In genomic region chr7:118115877-118116568, GRCm38 (mm10) we compare ENCODE assay signal across 8 mouse cellular contexts. TPM values are rescaled to one million over a fixed set of nuclear protein-coding genes. Genes with fewer than 3 reads are reported as not detected.
DNase-seq lines count a peak whose midpoint lies in the region; ATAC-seq and TF ChIP-seq lines count a peak whose summit lies in the region.

Gene Rps15a (minus strand): TSS chr7:118116188.

- H3K4me1 ChIP-seq in bone marrow macrophage, adult 2 months (ENCODE audit: control insufficient read depth, insufficient read depth, low read length) = peaks cover 47% of the 10 kb centered on the region
- peaks cover 10% of the 10 kb centered on the region for H3K4me1 ChIP-seq in embryonic fibroblast, embryonic 13.5 days (ENCODE audit: control insufficient read depth, insufficient read depth, low read length)
- peaks cover 21% of the 10 kb centered on the region for H3K4me1 ChIP-seq in kidney, embryonic 14.5 days (ENCODE audit: control insufficient read depth, insufficient read depth, low read length)
- peaks cover 37% of the 10 kb centered on the region for H3K4me1 ChIP-seq in limb, embryonic 15.5 days

- ATAC-seq in kidney, embryonic 14.5 days (ENCODE audit: low FRiP score, low TSS enrichment) = peak; percentile 81
- ATAC-seq in limb, embryonic 15.5 days (ENCODE audit: insufficient number of reproducible peaks, low FRiP score, low TSS enrichment, low read depth) = peak; percentile 82

- H3K9me3 ChIP-seq in kidney, embryonic 14.5 days (ENCODE audit: control insufficient read depth, low read length) = no peaks in the 10 kb centered on the region
- no peaks in the 10 kb centered on the region for H3K9me3 ChIP-seq in limb, embryonic 15.5 days

- under 1% methylated on average over 40 of the region's 40 CpGs for WGBS in kidney, embryonic 14.5 days
- under 1% methylated on average over 38 of the region's 40 CpGs for WGBS in limb, embryonic 15.5 days

- 0 out of 2 replicates have a peak, but pooled peaks have one; percentile 65 for TF ChIP-seq POLR2A in bone marrow macrophage, adult 2 months (IDR thresholded peaks at IDR 0.05; ENCODE audit: borderline replicate concordance, low read depth, low read length)
- TF ChIP-seq POLR2A in embryonic fibroblast, embryonic 13.5 days (IDR thresholded peaks at IDR 0.05; ENCODE audit: low read depth, low read length) = peak; percentile 99

- H3K27me3 ChIP-seq in kidney, embryonic 14.5 days (ENCODE audit: control insufficient read depth, insufficient read depth, low read length) = no peaks in the 10 kb centered on the region
- no peaks in the 10 kb centered on the region for H3K27me3 ChIP-seq in limb, embryonic 15.5 days

- peak; percentile 96 for DNase-seq in A20 (ENCODE audit: low read depth, low spot score)
- peak; percentile 93 to 94 for DNase-seq in heart, adult 9 months (ENCODE audit: low spot score in 2 of 2)
- DNase-seq in monocyte, adult 2 months (ENCODE audit: low read depth in 1 of 2, low spot score in 2 of 2) = peak; percentile 83 to 91
- DNase-seq in spleen, postnatal 36 days (ENCODE audit: low spot score in 2 of 2) = peak; percentile 92 to 96

- H3K4me3 ChIP-seq in bone marrow macrophage, adult 2 months (ENCODE audit: insufficient read depth, low read length) = peak within 1 kb of the TSS; percentile 83
- peak within 1 kb of the TSS; percentile 98 for H3K4me3 ChIP-seq in embryonic fibroblast, embryonic 13.5 days (ENCODE audit: insufficient read depth, low read length)
- peak within 1 kb of the TSS; percentile 92 for H3K4me3 ChIP-seq in kidney, embryonic 14.5 days (ENCODE audit: low read length)
- H3K4me3 ChIP-seq in limb, embryonic 15.5 days = peak within 1 kb of the TSS; percentile 92

- H3K9ac ChIP-seq in kidney, embryonic 14.5 days (ENCODE audit: low read depth, low read length) = peak within 1 kb of the TSS; percentile 98
- H3K9ac ChIP-seq in limb, embryonic 15.5 days = peak within 1 kb of the TSS; percentile 94

- H3K4me2 ChIP-seq in kidney, embryonic 14.5 days (replicated peaks; ENCODE audit: low read depth, low read length) = peak within 1 kb of the TSS; percentile 75
- H3K4me2 ChIP-seq in limb, embryonic 15.5 days = peak within 1 kb of the TSS; percentile 76

- H3K27ac ChIP-seq in bone marrow macrophage, adult 2 months (ENCODE audit: insufficient read depth, low read depth, low read length) = peak within 1 kb of the TSS; percentile 78
- H3K27ac ChIP-seq in embryonic fibroblast, embryonic 13.5 days (ENCODE audit: insufficient read depth, low read length) = peak within 1 kb of the TSS; percentile 64
- peak within 1 kb of the TSS; percentile 93 for H3K27ac ChIP-seq in kidney, embryonic 14.5 days (ENCODE audit: low read depth, low read length)
- peak within 1 kb of the TSS; percentile 93 for H3K27ac ChIP-seq in limb, embryonic 15.5 days

- peaks cover 68% of the 10 kb centered on the region for H3K36me3 ChIP-seq in kidney, embryonic 14.5 days (ENCODE audit: control insufficient read depth, insufficient read depth, low read length)
- peaks cover 69% of the 10 kb centered on the region for H3K36me3 ChIP-seq in limb, embryonic 15.5 days

- no peak for TF ChIP-seq CTCF in bone marrow macrophage, adult 2 months (IDR thresholded peaks at IDR 0.05; ENCODE audit: low read depth, low read length)
- TF ChIP-seq CTCF in embryonic fibroblast, embryonic 13.5 days (IDR thresholded peaks at IDR 0.05; ENCODE audit: borderline replicate concordance, insufficient read depth, low read length) = no peak

RNA-seq across cellular contexts. Expression of gene Rps15a, which starts in this region (rescaled TPM):
- polyA plus RNA-seq in bone marrow macrophage, adult 2 months (2012; ENCODE audit: insufficient read depth, insufficient read length, missing spikeins) = 1,086 and 1,198 TPM in 2 replicates
- polyA plus RNA-seq in embryonic fibroblast, embryonic 13.5 days (2011; ENCODE audit: insufficient read length, low read depth, missing spikeins) = 1,481 and 1,872 TPM in 2 replicates
- 874 and 1,384 TPM in 2 replicates for polyA plus RNA-seq in kidney, embryonic 14.5 days (2014; fragmentation: Nextera tagmentation; extraction: Ambion mirVana)
- polyA plus RNA-seq in limb, embryonic 15.5 days (2015; fragmentation: Nextera tagmentation; extraction: Ambion mirVana) = 616 and 815 TPM in 2 replicates

Comparison
In these comparisons a context has a peak if more than half of its experiments do, and no peak if none do; other contexts are left out.
1. Peak in every context shown above with its lines: DNase-seq, ATAC-seq, H3K4me3 ChIP-seq and H3K27ac ChIP-seq.